Mouse (Mus musculus) lung, postnatal 0 days (tissue): ENCODE results near the gene Rbm4.

ENCODE experiments used
- CTCF ChIP-seq: IDR thresholded peaks from 2 replicates; pipeline ENCODE4 v1.5.1; 2016; ENCODE audit warnings: antibody characterized with exemption, mild to moderate bottlenecking
- EP300 ChIP-seq: IDR thresholded peaks from 2 replicates; pipeline ENCODE4 v1.6.1; 2016; ENCODE audit warnings: antibody characterized with exemption, mild to moderate bottlenecking, control low read depth

GRCm38 (mm10) chr19:4813015-4813414 lies 19.3 kb upstream of the Rbm4 start:
- TF ChIP-seq CTCF (peak; percentile 53), EP300 (no peak)
